Comparison of ENCODE assay signal across 8 mouse cellular contexts in the genomic region with DNA sequence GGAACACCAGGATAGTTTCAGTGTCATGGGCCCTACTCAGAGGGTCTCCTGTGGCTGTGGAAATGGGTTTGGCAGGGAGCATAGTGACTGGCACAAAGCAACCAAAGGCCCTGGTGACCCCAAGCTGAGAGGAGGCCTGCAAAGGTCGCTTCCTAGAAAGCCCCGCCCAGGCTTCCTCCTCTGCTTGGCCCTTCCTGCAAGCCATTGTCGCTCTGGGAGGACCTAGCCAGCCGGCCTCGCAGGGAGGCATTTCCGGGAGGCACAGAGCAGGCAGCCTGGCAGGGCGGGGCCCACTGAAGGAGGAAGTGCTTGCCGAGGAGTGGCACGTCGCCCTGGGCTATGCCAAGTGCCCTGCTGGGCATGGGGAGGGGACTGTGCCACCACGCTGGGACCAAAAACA. TPM values are rescaled to one million over a fixed set of nuclear protein-coding genes. Genes with fewer than 3 reads are reported as not detected.
DNase-seq lines count a peak whose midpoint lies in the region; ATAC-seq and TF ChIP-seq lines count a peak whose summit lies in the region.

No protein-coding gene starts in this region.

- H3K9me3 ChIP-seq in heart, postnatal 0 days (replicated peaks; ENCODE audit: control insufficient read depth, low read length) = no peaks in the 10 kb centered on the region
- no peaks in the 10 kb centered on the region for H3K9me3 ChIP-seq in lung, embryonic 14.5 days (ENCODE audit: low read depth, low read length)
- H3K9me3 ChIP-seq in neural tube, embryonic 13.5 days = no peaks in the 10 kb centered on the region

- H3K4me2 ChIP-seq in heart, postnatal 0 days (ENCODE audit: low read depth, low read length) = peak overlapping the region; percentile 4; the same call in 1 of the 2 replicates
- H3K4me2 ChIP-seq in lung, embryonic 14.5 days = peak overlapping the region; percentile 33
- H3K4me2 ChIP-seq in neural tube, embryonic 13.5 days = peak overlapping the region; percentile 31; the same call in 1 of the 2 replicates

- H3K9ac ChIP-seq in heart, postnatal 0 days (replicated peaks; ENCODE audit: low read depth, low read length) = no peak overlapping the region
- H3K9ac ChIP-seq in lung, embryonic 14.5 days = no peak overlapping the region
- no peak overlapping the region for H3K9ac ChIP-seq in neural tube, embryonic 13.5 days

- peak; percentile 81 for DNase-seq in CD4-positive helper T cell, adult 2 months (ENCODE audit: low read depth, low spot score)
- DNase-seq in adrenal gland, adult 2 months = peak; percentile 85
- DNase-seq in heart, postnatal 0 days (ENCODE audit: low spot score) = peak; percentile 80
- DNase-seq in kidney, postnatal 14 days = peak; percentile 86
- DNase-seq in lung, embryonic 14.5 days = peak; percentile 80
- DNase-seq in thymus, postnatal 10 days (ENCODE audit: low spot score in 2 of 2) = peak; percentile 80 to 84

- no peaks in the 10 kb centered on the region for H3K27me3 ChIP-seq in heart, postnatal 0 days (ENCODE audit: control insufficient read depth, insufficient read depth, low read length)
- no peaks in the 10 kb centered on the region for H3K27me3 ChIP-seq in lung, embryonic 14.5 days (ENCODE audit: insufficient read depth, low read length)
- no peaks in the 10 kb centered on the region for H3K27me3 ChIP-seq in neural tube, embryonic 13.5 days

- TF ChIP-seq EP300 in heart, postnatal 0 days (IDR thresholded peaks at IDR 0.05; ENCODE audit: low read depth) = peak; percentile 63; the same call in 1 of the 2 replicates

- H3K4me3 ChIP-seq in heart, postnatal 0 days (ENCODE audit: low read depth, low read length) = no peak overlapping the region
- no peak overlapping the region for H3K4me3 ChIP-seq in lung, embryonic 14.5 days (ENCODE audit: low read depth, low read length)
- no peak overlapping the region for H3K4me3 ChIP-seq in neural tube, embryonic 13.5 days

- peak overlapping the region; percentile 52 for H3K27ac ChIP-seq in heart, postnatal 0 days (ENCODE audit: low read depth)
- peak overlapping the region; percentile 51; the same call in 1 of the 2 replicates for H3K27ac ChIP-seq in lung, embryonic 14.5 days (ENCODE audit: low read depth)
- no peak overlapping the region; the same call in 1 of the 2 replicates for H3K27ac ChIP-seq in neural tube, embryonic 13.5 days (replicated peaks)

- no peak for TF ChIP-seq CTCF in heart, postnatal 0 days (IDR thresholded peaks at IDR 0.05; ENCODE audit: low read depth)
- no peak for TF ChIP-seq CTCF in lung, embryonic 14.5 days (IDR thresholded peaks at IDR 0.05; ENCODE audit: low read depth)

- WGBS in heart, postnatal 0 days = 9% methylated on average over 11 of the region's 11 CpGs
- WGBS in lung, embryonic 14.5 days = 9% methylated on average over 11 of the region's 11 CpGs
- WGBS in neural tube, embryonic 13.5 days = 14% methylated on average over 11 of the region's 11 CpGs

- H3K36me3 ChIP-seq in heart, postnatal 0 days (replicated peaks; ENCODE audit: control insufficient read depth, insufficient read depth, low read length) = no peaks in the 10 kb centered on the region
- no peaks in the 10 kb centered on the region for H3K36me3 ChIP-seq in lung, embryonic 14.5 days (ENCODE audit: insufficient read depth)
- H3K36me3 ChIP-seq in neural tube, embryonic 13.5 days = no peaks in the 10 kb centered on the region

- H3K4me1 ChIP-seq in heart, postnatal 0 days (ENCODE audit: control insufficient read depth, insufficient read depth) = peaks cover 8% of the 10 kb centered on the region; the same call in 1 of the 2 replicates
- no peaks in the 10 kb centered on the region for H3K4me1 ChIP-seq in lung, embryonic 14.5 days (ENCODE audit: insufficient read depth)
- peaks cover 7% of the 10 kb centered on the region for H3K4me1 ChIP-seq in neural tube, embryonic 13.5 days (replicated peaks)

- ATAC-seq in erythroblast, adult 5-6 weeks (replicated peaks; ENCODE audit: low FRiP score, poor library complexity, severe bottlenecking) = 0 out of 2 replicates have a peak, but pooled peaks have one; percentile 43
- peak; percentile 88 for ATAC-seq in heart, postnatal 0 days (ENCODE audit: insufficient read depth, low read depth)
- peak; percentile 88 for ATAC-seq in lung, embryonic 14.5 days (ENCODE audit: insufficient read depth)
- no peak for ATAC-seq in neural tube, embryonic 13.5 days (ENCODE audit: low read depth)

RNA-seq across cellular contexts. Expression of a gene that starts 21.5 kb away (rescaled TPM):
- 100 to 1,000 TPM; 178 to 179 TPM for total RNA-seq in adrenal gland, adult 2 months (2021)
- 97.2 and 155 TPM in 2 replicates for polyA plus RNA-seq in adrenal gland, adult 2 months (2012; rRNA removed)
- total RNA-seq in erythroblast, adult 5-6 weeks (2015; ENCODE audit: low replicate concordance) = 0.42 and 0.77 TPM in 2 replicates
- total RNA-seq in erythroblast, adult 5-6 weeks (2017; ENCODE audit: low replicate concordance) = 0.17 TPM in 1 of 2 replicates, not detected in the other
- total RNA-seq in heart, postnatal 0 days (2014; rRNA removed; ENCODE audit: low replicate concordance) = 28.7 and 38.3 TPM in 2 replicates
- 9.1 and 9.2 TPM in 2 replicates for polyA plus RNA-seq in heart, postnatal 0 days (2015; fragmentation: Nextera tagmentation; extraction: Ambion mirVana)
- 13.2 and 15.7 TPM in 2 replicates for polyA plus RNA-seq in lung, embryonic 14.5 days (2014; fragmentation: Nextera tagmentation; extraction: Ambion mirVana)
- 5.5 and 5.8 TPM in 2 replicates for polyA plus RNA-seq in neural tube, embryonic 13.5 days (2015; fragmentation: Nextera tagmentation; extraction: Ambion mirVana)
